Mouse (Mus musculus) 3T3-L1 (cell line): ENCODE measurements around the gene Ift122.
A peak's percentile ranks its signal among the peaks of the same experiment; 100 is the strongest.

Experiments
- DNase-seq: peaks from one replicate; pipeline ENCODE4 v3.0.0-alpha.2; 2015; ENCODE audit warnings: low read depth, low spot score

Gene Ift122

DNA sequence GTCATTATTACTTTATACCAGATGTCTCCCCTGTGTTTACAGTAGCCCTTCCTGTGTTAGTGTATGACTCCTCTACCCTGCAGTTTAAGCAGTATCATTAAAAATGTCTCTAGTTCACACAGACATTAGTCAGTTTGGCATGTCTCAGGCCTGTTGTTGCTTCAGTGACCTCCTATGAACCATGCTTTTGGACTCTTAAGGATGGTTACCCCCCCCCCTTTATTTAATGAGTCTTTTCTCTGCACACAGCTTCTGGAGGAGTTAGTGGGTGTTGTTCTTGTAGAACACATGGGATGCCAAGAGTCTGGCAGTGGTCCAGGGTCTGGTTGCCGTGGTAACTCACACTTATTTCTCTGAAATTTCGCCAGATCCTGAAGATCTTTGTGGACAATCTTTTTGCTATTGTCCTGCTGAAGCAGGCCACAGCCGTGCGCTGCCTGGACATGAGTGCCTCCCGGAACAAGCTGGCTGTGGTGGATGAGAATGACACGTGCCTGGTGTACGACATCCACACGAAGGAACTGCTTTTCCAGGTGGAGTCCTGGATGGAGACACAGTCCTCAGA lies 38.3 kb downstream of the Ift122 start:
- peak; percentile 40 for DNase-seq

DNA sequence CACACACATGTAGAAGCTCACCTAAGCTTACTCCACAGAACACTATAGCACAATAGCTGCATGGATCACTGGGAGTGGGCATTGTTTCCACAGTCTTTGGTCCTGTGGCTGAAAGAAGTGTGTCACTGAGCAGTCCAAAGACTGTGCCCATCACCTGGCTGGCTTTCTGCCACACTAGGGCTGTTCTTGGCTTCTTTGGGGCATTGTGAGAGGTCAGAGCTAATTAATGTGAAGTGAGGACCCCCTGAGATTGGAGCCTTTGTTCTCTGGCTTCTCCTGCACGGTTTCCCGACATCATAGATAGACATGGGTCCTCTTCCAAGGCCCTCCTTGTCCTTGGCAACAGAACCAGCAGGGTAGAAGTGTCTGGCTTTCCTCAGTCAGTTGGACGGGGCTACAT lies 39.1 kb downstream of the Ift122 start:
- no peak for DNase-seq

DNA sequence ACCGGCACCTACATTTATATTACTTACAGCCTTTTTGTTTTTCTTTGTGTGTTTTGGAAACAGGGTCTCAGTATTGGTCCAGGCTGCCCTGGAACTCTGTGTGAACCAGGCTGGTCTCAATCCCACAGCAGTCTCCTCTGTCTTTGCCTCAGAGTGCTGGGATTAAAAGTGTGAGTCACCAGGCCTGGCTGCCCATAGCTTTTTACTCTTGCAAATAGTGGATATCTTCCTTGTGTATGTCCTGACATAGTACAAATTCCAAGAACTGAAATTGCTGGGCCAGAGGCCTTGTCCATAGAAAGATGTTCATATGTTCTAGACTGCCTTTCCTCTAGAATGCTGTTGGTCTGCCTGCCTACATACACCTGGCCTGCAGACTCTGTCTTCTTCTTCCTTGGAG lies 43.1 kb downstream of the Ift122 start:
- peak; percentile 73 for DNase-seq

DNA sequence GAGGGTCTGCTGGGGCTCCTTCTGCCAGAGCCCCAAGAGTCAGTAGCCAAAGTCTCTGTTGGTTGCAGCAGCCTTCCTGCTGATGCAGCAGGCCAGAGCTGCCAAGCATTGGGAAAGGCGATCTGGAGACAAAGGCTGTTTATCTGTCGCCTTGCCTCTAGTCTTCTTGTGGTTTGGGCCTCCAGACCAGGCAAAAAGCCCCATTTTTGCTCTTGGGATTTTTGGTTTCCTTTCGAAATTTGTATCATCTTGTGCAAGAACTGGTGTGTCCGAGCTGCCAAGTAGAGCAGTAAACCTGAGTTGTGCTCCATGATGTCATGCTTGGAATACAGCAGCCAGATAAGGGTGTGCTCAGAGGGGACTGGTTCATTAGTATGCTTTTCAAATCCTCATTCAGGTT lies 43.8 kb downstream of the Ift122 start:
- DNase-seq = peak; percentile 95

DNA sequence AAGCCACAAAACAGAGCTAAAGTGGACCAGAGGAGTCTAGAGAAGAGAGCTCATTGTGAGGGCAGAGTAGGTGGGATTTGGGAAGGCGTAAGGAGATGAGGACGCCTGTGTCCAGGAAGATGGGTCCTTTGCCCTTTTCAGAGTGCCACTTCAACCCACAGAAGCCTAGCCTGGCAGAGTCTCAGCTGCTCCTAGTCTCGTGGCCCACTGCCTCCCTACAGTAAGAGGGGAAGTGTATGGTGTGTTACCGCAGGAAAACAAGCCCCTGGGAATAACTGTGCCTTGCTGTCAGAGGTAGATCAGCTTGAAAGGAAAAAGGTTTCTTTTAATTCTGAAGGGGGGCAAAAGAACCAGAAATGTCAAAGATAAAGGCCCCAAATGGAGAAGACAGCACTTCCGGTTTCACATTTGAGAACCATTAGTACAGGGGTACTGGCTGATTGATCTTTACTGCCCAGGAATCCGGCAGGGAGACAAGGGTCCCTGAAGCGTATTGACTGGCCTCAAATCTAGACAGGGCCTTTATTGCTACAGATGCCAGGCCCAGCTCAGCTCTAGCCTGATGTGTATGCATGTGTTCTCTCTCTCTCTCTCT lies 44.8 kb downstream of the Ift122 start:
- no peak for DNase-seq

DNA sequence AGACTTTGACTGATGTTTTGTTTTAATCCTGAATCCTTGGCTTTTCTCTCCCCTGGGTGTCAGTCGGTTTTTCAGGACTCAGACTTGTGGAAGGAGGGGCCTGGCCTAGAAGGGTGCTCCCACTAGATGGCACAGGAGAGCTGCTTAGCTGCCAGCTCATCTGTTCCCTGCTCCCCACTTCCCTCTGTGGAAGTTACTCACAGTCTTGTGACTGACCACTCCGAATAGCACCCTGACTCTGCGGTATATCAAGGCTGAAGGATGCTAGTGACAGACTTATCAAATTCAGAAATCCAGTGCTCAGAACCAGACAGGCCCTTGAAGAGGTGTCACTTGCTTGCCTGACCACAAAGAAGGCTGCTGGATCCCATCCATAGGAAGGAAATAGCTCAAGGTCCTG lies 47.8 kb downstream of the Ift122 start:
- peak; percentile 97 for DNase-seq

DNA sequence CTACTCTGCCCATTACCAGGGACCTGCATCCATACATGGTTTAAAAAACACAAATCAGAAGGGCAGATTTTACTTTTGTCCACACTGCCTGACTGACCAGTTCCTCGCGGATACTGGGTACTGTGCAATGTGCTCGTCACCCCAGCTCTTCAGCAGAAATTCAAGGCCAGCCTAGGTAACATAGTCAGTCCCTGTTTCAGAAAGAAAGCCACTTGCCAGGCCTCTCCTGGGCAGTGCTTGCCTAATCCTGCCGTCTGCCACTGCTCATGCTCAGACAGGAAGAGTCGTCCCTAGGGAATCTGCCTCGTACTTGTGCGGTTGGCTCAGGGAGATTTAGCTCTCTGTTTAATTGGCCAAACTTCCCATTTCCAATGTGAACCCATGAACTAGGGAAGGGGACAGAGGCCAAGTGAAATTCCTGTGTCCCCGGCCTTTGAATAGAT lies 48.2 kb downstream of the Ift122 start:
- peak; percentile 89 for DNase-seq

DNA sequence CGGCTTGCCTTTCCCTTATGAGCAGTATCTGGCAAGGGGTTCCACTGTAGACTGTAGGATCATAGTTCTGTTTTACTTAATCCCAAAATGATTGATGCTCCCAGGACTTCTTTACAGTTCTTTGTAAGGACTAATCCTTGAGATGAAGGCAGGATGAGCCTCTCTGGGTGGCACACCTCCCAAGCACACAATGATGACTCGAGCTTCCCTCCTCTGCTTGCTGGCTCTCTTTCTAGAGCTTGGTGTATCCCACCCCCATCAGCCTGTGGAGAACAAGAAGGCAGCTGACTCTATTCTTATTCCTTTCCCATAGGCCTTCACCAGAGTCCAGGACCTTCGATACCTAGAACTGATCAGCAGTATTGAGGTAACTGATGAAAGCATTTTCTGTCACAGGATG lies 49.3 kb downstream of the Ift122 start:
- DNase-seq = peak; percentile 42

DNA sequence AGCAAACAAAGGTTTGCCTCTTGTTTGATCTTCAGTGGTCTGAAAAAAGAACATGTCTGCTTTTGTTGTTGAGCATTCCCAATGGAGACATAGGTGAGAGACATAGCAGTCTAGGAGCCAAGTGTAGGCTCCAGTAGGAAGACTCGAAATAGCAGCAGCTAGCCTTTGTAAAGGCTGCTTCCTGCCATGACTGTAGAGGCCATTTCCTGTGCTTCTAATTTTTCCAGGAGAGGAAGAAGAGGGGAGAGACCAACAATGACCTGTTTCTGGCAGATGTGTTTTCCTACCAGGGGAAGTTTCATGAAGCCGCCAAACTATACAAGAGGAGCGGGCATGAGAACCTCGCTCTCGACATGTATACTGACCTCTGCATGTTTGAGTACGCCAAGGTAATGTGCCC lies 52.3 kb downstream of the Ift122 start:
- no peak for DNase-seq

DNA sequence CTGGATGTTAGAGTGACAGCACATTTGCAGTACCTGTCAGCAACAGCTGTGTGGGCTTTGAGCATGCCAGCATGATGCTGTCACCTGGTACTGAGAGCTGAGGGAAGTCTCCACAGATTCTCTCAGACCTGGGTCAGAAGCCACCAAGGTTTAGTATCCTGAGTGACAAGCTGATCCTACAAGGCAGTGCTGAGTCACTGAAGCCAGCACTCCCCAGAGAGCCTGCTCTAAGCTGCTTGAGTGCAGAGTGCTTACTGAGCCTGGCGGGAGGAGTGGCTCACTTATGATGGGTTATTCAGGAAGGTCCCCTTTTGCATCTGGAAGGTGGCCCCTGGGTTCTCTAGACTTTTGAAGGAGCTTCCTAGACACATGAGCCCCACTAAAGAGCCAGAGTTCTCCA lies 53.2 kb downstream of the Ift122 start:
- DNase-seq = peak; percentile 69

DNA sequence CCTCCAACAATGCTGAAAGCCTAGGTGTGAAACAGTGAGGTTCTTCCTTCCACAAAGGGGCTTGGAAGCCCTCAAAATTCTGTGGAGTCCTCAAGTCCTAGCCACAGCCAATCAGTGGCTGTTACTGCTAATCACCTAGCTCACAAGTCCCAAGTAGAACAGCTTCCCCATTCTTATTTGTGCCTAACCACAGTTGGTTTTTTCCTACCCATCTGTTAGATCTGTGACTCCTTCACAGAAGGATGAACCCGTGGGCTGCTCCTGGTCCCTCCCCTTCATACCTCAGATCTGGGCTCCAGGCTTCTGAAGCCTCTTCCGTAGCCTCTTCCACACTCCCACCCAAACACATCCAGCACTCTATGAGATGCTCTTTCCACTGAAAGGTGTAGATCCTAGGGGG lies 53.6 kb downstream of the Ift122 start:
- DNase-seq = no peak

DNA sequence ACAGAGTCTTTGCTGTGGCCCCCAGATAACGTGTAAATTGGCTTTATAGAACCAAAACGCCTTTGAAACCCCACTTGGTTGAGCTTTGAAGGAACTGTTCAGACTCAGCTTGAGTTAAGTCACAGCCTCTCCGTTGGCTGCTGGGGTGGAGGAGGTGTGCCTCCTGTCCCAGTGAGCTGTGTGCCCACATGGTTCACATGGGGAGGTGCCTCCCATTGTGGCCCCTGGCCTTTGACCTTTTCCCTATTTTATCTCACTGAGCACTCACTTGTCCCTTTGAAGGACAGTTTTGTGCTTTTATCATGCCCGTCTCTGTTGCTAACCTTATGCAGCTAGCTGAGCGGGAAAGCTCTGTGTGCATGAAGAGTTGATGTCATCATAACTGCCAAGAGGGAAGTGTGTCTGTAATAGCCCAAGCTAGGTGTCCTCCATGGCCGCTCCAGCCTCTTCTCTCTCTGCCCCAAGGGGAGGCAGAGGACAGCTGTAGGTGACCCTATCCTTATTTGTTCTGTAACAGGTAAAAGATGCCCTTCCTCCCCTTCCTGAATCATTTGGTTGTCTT lies 55.2 kb downstream of the Ift122 start:
- no peak for DNase-seq

DNA sequence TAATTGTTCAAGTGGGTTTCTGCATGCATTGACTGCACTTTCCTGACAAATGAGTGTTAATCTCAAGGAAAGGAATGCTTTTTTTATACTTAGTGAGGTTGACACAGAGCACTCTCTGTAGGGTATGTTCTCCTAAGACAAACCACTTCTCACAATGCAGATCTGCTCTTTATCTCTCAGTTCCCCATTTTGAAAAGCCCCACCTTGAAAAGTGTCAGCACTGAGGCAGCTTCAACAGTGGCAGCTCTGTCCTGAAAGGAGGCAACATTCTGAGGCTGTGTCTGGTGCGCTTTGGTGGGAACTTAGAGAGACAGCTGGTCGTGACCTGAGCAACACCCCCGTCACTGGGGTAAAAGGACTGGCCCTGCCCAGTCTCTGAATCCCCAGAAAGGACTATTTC lies 55.8 kb downstream of the Ift122 start:
- no peak for DNase-seq

DNA sequence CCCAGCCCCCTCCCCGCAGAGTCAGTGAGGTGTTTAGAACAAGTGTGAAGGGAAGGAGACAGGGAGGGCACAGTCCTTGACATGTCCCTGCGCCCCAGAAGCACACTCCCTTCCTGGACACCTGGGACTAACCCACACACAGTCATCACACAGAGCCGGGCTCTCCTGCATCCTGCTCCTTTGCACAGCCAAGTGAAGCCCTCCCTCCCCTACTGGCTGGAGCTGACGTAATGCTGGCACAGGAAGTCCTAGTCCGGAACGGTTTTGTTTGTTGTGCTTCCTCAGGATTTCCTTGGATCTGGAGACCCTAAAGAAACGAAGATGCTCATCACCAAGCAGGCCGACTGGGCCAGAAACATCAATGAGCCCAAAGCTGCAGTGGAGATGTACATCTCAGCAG lies 56.7 kb downstream of the Ift122 start:
- DNase-seq = no peak

DNA sequence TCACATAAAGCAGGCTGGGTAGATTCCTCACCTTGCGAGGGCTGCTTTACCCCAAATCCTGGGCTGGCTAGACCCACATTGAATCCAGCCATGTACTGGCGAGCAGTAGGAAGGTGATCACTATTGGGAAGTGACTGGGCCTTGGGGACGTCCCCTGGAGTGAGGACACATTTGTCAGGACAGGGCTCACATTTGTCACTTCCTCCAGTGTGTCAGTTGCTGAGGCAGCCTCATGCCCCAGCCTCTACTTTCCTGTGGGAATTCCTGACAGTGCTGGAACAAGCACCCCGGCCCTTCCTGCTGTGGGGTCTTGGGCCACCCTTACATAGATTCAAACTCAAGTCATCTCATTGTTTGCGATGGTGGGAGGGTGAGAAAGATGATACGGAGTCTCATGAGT lies 58.5 kb downstream of the Ift122 start:
- DNase-seq = no peak

DNA sequence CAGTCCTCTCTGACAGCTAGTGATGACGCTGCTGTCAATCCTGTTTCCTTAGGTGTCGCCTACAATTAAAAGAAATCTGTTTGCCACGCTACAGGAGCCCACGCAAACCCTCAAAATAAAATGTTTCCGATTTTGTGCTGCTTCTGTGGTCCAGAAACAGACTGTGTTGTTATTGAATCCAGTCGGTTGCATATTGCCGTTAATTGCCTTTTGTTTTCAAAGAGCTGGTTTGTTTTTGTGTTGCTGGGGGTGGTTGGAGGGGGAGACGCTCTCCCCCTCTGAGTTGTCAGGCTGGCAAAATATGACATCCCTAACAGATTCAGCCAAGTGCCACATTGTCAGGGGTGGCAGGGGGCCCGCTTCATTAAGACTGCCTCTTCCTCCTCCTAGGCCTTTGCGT lies 60.2 kb downstream of the Ift122 start:
- no peak for DNase-seq

DNA sequence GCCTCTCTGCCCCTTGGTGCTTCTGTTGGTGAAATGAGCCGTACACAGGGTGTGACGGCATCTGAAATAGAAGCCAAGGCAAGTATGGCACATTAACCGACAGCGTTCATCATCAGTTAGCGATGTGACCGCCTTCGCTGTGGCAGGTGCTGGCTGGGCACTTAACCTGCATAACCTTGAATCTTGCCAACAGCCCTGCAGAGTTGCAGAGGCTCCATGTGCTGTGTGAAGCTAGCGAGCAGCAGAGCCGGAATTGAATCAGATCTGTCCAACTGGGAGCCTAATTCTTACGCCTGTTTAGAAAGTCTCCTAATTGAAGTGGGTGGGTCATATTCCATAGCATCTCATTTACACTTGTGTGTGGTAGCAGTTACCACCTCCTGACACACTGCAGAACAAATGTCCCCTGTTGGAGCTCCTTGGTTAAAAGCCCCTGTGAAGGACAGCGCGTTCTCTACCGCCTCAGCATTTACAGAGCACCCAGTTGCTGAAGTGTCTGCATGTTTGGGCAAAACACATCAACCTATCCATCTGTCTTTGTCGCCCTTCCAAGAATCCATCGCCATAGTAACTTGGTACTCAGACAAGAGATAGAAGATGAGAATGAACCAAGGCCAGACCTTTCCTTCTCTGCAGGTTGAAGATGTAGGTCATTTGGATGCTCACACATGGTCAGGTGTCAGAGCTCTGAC lies 61.4 kb downstream of the Ift122 start:
- DNase-seq = no peak

DNA sequence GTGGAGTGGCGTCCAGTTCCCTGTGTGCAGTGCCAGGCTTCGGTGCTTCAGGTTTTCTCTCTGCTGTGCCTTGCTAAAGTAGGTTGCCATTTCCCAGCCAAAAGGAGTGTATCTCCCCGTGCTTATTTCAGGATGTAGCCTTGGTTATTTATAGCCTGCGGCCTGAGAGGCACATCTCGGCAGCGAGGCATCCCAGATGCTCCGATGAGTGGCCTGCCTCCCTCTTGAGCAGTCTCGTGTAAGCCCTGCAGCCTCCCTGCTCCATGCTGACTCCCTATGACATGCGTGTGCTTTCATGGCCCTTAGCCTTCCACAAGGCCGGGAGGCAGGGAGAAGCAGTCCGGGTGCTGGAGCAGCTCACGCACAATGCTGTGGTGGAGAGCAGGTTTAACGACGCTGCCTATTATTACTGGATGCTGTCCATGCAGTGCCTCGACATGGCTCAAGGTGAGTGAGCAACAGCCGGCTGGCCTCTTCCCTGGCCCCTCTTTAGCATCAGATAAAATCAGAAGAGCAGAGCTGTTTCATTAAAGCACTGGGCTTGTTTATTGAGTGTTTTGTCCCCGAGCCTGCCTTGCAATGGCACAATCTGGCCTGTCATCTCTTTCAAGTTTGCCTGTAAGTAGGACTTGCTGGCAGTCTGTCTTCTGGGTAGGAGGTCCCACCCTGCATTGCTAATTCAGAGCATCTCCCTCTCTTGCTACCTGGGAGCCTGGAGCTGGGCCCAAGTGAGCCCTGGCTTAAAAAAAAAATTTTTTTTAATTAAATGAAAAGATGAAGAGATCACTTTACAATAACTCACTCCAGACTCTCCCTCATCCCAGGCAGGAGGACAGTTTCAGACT lies 62.6 kb downstream of the Ift122 start:
- no peak for DNase-seq

DNA sequence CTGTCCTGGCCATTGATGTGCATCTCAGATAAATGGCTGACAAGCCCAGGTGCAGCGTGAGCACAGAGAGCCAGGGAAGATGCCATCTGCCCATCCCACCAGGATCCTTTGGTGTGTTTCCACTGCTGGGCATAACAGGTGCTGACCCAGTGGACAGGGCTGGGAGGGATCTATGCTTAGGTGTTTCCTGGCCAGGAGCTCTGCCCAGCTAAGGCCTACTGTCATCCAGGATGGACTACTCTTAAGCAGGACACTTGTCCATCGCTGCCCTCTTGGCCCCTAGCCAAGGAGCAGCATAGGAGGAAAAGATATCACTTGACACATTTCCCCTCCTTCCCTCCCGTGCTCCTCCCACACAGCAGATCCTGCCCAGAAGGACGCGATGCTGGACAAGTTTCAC lies 63.3 kb downstream of the Ift122 start:
- DNase-seq = no peak

DNA sequence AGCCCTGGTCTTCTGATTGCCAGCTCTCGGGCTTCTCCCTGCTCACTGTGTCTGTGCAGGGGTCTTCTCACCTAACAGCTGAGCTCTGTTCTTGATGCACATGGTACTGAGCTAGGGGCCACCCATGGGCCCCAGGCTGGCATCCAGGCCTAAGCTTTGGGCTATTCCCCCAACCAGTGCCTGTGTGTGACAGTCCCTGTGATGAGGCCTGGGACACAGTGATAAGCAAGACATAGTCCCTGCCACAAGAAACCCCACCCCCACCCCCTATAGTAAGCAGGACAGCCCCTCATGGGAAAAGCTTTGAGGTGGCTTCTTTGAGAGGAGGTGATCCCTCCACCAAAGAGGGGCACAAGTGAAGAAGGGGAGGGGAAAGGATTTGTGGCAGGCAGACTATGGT lies 65.3 kb downstream of the Ift122 start:
- DNase-seq = no peak

DNA sequence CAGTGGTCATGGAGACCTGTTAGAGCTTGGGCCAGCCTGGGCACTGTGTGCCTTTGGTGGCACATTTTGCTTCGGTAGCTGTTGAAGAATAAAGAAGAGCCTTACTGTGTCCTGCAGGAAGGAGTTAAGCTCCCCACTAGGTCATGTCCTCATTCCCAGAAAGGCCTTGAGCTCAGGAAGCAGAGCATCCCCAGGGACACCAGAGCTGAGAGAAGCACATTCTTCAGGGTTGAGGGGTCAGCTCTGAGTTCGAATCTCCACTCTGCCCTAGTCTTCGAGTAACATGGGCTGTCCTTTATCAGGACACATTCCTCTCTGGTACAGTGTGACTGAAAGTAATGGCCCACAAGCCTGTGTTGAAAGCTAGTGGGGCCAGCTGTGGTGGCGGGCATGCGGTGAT lies 66.6 kb downstream of the Ift122 start:
- no peak for DNase-seq

DNA sequence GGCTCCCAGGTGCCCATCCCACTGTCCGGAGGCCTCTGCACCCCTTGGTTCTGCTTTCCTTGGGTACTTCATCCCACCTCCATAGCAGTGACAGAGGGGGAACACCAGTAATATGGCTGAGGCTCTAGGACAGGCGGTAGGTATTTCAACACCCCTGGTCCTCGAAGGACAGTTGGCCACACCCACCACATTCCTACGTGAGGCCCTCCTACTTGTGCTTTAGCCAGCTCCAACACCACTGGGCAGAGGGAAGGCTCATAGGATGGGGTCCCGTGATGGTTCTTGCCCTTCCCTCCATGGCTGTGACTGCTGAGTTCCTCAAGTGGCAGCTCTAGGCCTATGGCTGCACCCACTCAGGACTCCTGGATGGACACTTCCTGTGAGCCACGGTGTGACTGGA lies 71.6 kb downstream of the Ift122 start:
- DNase-seq = peak; percentile 43
